Mouse (Mus musculus): ENCODE data around the gene Evi5.

The Evi5 gene

GRCm38 (mm10) chr5:107874561-107875260, at the start of gene Evi5:
TSS of gene Evi5 (minus strand) at chr5:107875107.
- no peak for DNase-seq (ENCODE audit: low read depth, low spot score)

GRCm38 (mm10) chr5:107924564-107924963, 49.7 kb upstream of the Evi5 start:
- no peak for DNase-seq (ENCODE audit: low read depth, low spot score)

GRCm38 (mm10) chr5:107922836-107923235, 47.9 kb upstream of the Evi5 start:
- no peak for DNase-seq (ENCODE audit: low read depth, low spot score)

GRCm38 (mm10) chr5:107921400-107922252, 46.7 kb upstream of the Evi5 start:
- peak; percentile 83 for DNase-seq (ENCODE audit: low read depth, low spot score)

- DNase-seq (ENCODE audit: low read depth, low spot score) = no peak
These were observed 40.4 kb upstream of the Evi5 start for GRCm38 (mm10) chr5:107915280-107915679.

GRCm38 (mm10) chr5:107911012-107911411, 36.1 kb upstream of the Evi5 start:
- DNase-seq (ENCODE audit: low read depth, low spot score) = no peak

- DNase-seq (ENCODE audit: low read depth, low spot score) = no peak
These were observed 35.2 kb upstream of the Evi5 start for GRCm38 (mm10) chr5:107910084-107910616.

GRCm38 (mm10) chr5:107909668-107910067, 34.8 kb upstream of the Evi5 start:
- no peak for DNase-seq (ENCODE audit: low read depth, low spot score)

GRCm38 (mm10) chr5:107908514-107909110, 33.7 kb upstream of the Evi5 start:
- no peak for DNase-seq (ENCODE audit: low read depth, low spot score)

- no peak for DNase-seq (ENCODE audit: low read depth, low spot score)
These were observed 29.4 kb upstream of the Evi5 start for GRCm38 (mm10) chr5:107904325-107904724.

- DNase-seq (ENCODE audit: low read depth, low spot score) = peak; percentile 74
These were observed 26.2 kb upstream of the Evi5 start for GRCm38 (mm10) chr5:107901014-107901615.

GRCm38 (mm10) chr5:107900206-107901013, 25.5 kb upstream of the Evi5 start, which contains the start of gene Rpl5:
TSS of gene Rpl5 (plus strand) at chr5:107900502.
- DNase-seq (ENCODE audit: low read depth, low spot score) = peak; percentile 96

- DNase-seq (ENCODE audit: low read depth, low spot score) = no peak
These were observed 21.4 kb upstream of the Evi5 start for GRCm38 (mm10) chr5:107896265-107896664.

GRCm38 (mm10) chr5:107894676-107895075, 19.8 kb upstream of the Evi5 start:
- DNase-seq (ENCODE audit: low read depth, low spot score) = no peak

GRCm38 (mm10) chr5:107891515-107891914, 16.6 kb upstream of the Evi5 start:
- peak; percentile 24 for DNase-seq (ENCODE audit: low read depth, low spot score)

GRCm38 (mm10) chr5:107889994-107890888, 15.3 kb upstream of the Evi5 start:
- DNase-seq (ENCODE audit: low read depth, low spot score) = no peak

GRCm38 (mm10) chr5:107880710-107881109, 5.8 kb upstream of the Evi5 start:
- no peak for DNase-seq (ENCODE audit: low read depth, low spot score)

- no peak for DNase-seq (ENCODE audit: low read depth, low spot score)
These were observed 2.1 kb upstream of the Evi5 start for GRCm38 (mm10) chr5:107877053-107877452.

GRCm38 (mm10) chr5:107875261-107875611, 329 bp upstream of the Evi5 start:
- no peak for DNase-seq (ENCODE audit: low read depth, low spot score)

- DNase-seq (ENCODE audit: low read depth, low spot score) = no peak
These were observed 1.0 kb downstream of the Evi5 start for GRCm38 (mm10) chr5:107873886-107874302.

Data from CD4-positive helper T cell, adult 2 months (primary cell).